Mouse (Mus musculus) liver, embryonic 16.5 days (tissue): ENCODE measurements around the gene Hist1h2ac. TPM values are rescaled to one million over a fixed set of nuclear protein-coding genes. Genes with fewer than 3 reads are reported as not detected.

Experiments used
- ATAC-seq: fragments of 200-750 bp; cut with Nextera tagmentation; 2 replicates; pipeline ENCODE4 v1.8.0; 2017; ENCODE audit warnings: low read depth, mild to moderate bottlenecking, moderate number of reproducible peaks, moderate library complexity
- H3K27ac ChIP-seq: fragments of 300-500 bp; sonication (generic); 2 replicates; pipeline ENCODE4 v1.5.1; 2014; ENCODE audit warnings: mild to moderate bottlenecking, low read length
- H3K27me3 ChIP-seq: fragments of 300-500 bp; sonication (generic); 2 replicates; pipeline ENCODE4 v1.6.1; 2014; ENCODE audit warnings: low read depth, low read length, mixed read lengths; ENCODE audit not compliant: control insufficient read depth, insufficient read depth
- H3K36me3 ChIP-seq: fragments of 300-500 bp; sonication (generic); 2 replicates; pipeline ENCODE4 v1.6.1; 2014; ENCODE audit warnings: mild to moderate bottlenecking; ENCODE audit not compliant: control insufficient read depth, insufficient read depth
- H3K4me1 ChIP-seq: fragments of 300-500 bp; sonication (generic); 2 replicates; pipeline ENCODE4 v1.6.1; 2014; ENCODE audit warnings: low read depth, low read length, mixed read lengths; ENCODE audit not compliant: control insufficient read depth
- H3K4me2 ChIP-seq: fragments of 300-500 bp; sonication (generic); 2 replicates; pipeline ENCODE4 v1.6.1; 2014; ENCODE audit warnings: low read depth, low read length, mixed read lengths
- H3K4me3 ChIP-seq: fragments of 300-500 bp; sonication (generic); 2 replicates; pipeline ENCODE4 v1.5.1; 2014; ENCODE audit warnings: low read depth, mild to moderate bottlenecking, low read length
- H3K9ac ChIP-seq: fragments of 300-500 bp; sonication (generic); 2 replicates; pipeline ENCODE4 v1.6.1; 2014; ENCODE audit warnings: low read depth, low read length
- H3K9me3 ChIP-seq: fragments of 300-500 bp; sonication (generic); replicated peaks from 2 replicates; pipeline ENCODE4 v1.6.1; 2016; ENCODE audit warnings: low read length; ENCODE audit not compliant: control insufficient read depth
- WGBS: fragments of 180-500 bp; shearing (Covaris S2); extraction: QIAGEN DNeasy Blood & Tissue Kit; methylation state at CpG from one replicate; pipeline ENCODE4 v1.1.7; 2014; ENCODE audit not compliant: insufficient replicate concordance; 5-methylcytosine and 5-hydroxymethylcytosine counted together
- polyA plus RNA-seq: library from polyadenylated mRNA; unstranded; fragments of >200 nt; fragmentation: Nextera tagmentation; extraction: Ambion mirVana; gene quantifications from 2 replicates; pipeline ENCODE4 v1.2.1, GENCODE M21; 2015

The Hist1h2ac gene
- polyA plus RNA-seq, result 1.2 and 1.5 TPM in 2 replicates

GRCm38 (mm10) chr13:23683755-23684281 is at the start of gene Hist1h2ac, which contains the start of gene Hist1h2bc:
Hist1h2ac (minus strand) TSS chr13:23683948.
Hist1h2bc (plus strand) TSS chr13:23684199.
- Histone ChIP-seq H3K4me1 (peaks cover 26% of the 10 kb centered on the region), H3K9ac (peak within 1 kb of the TSS; percentile 80), H3K9me3 (no peaks in the 10 kb centered on the region), H3K4me3 (peak within 1 kb of the TSS; percentile 61), H3K27ac (peak within 1 kb of the TSS; percentile 99), H3K4me2 (peak within 1 kb of the TSS; percentile 73), H3K36me3 (no peaks in the 10 kb centered on the region), H3K27me3 (no peaks in the 10 kb centered on the region)
- WGBS, result under 1% methylated on average over 30 of the region's 32 CpGs
- ATAC-seq, result peak; percentile 94

GRCm38 (mm10) chr13:23732156-23732804 is 48.5 kb upstream of the Hist1h2ac start:
- Histone ChIP-seq H3K4me2 (no peak overlapping the region), H3K4me1 (peaks cover 19% of the 10 kb centered on the region), H3K27me3 (no peaks in the 10 kb centered on the region), H3K9me3 (no peaks in the 10 kb centered on the region), H3K36me3 (no peaks in the 10 kb centered on the region), H3K9ac (no peak overlapping the region), H3K4me3 (no peak overlapping the region), H3K27ac (no peak overlapping the region)
- ATAC-seq, result no peak
- WGBS, result 24% methylated on average over 8 of the region's 8 CpGs

GRCm38 (mm10) chr13:23730479-23730878 is 46.7 kb upstream of the Hist1h2ac start:
- ATAC-seq, result peak; percentile 84
- Histone ChIP-seq H3K36me3 (no peaks in the 10 kb centered on the region), H3K4me1 (peaks cover 19% of the 10 kb centered on the region), H3K27ac (no peak overlapping the region), H3K4me3 (no peak overlapping the region), H3K9ac (no peak overlapping the region), H3K9me3 (no peaks in the 10 kb centered on the region), H3K27me3 (no peaks in the 10 kb centered on the region), H3K4me2 (no peak overlapping the region)
- WGBS, result 46% methylated on average over 8 of the region's 8 CpGs

- Histone ChIP-seq H3K4me3 (no peak overlapping the region), H3K27ac (no peak overlapping the region), H3K27me3 (no peaks in the 10 kb centered on the region), H3K36me3 (no peaks in the 10 kb centered on the region), H3K9ac (no peak overlapping the region), H3K9me3 (no peaks in the 10 kb centered on the region), H3K4me1 (peaks cover 22% of the 10 kb centered on the region), H3K4me2 (no peak overlapping the region)
- ATAC-seq, result no peak
- WGBS, result 82% methylated on average over 5 of the region's 5 CpGs
Measured at GRCm38 (mm10) chr13:23729706-23730105, 46.0 kb upstream of the Hist1h2ac start.

DNA sequence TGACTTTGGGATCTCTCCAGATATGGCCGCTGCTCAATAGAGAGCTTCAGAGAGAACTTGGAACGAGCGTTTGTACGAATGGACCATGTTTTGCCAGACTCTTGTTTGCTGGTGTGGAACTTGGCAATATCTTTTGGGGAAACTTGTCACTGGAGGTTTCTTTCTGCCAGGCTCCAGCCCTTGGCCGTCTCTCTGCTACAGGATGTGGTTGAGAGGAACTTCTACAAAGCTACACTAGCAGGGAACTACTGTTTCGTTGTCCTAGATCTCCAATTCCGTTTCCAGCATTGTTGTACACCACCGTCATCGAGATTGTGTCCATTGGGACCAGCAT is 45.4 kb upstream of the Hist1h2ac start:
- WGBS, result 55% methylated on average over 9 of the region's 9 CpGs
- Histone ChIP-seq H3K4me1 (peaks cover 28% of the 10 kb centered on the region), H3K27ac (no peak overlapping the region), H3K9me3 (no peaks in the 10 kb centered on the region), H3K9ac (no peak overlapping the region), H3K36me3 (no peaks in the 10 kb centered on the region), H3K27me3 (no peaks in the 10 kb centered on the region), H3K4me3 (no peak overlapping the region), H3K4me2 (no peak overlapping the region)
- no peak for ATAC-seq

- H3K4me3 ChIP-seq, result no peak overlapping the region
- 0 out of 2 replicates have a peak overlapping the region, but pooled peaks have one; percentile 29 for H3K27ac ChIP-seq
- 51% methylated on average over 18 of the region's 18 CpGs for WGBS
- peak overlapping the region; percentile 29; the same call in 1 of the 2 replicates for H3K4me2 ChIP-seq
- peaks cover 30% of the 10 kb centered on the region for H3K4me1 ChIP-seq
- H3K36me3 ChIP-seq, result no peaks in the 10 kb centered on the region
- H3K9me3 ChIP-seq, result no peaks in the 10 kb centered on the region
- H3K27me3 ChIP-seq, result no peaks in the 10 kb centered on the region
- peak overlapping the region; percentile 26; the same call in 1 of the 2 replicates for H3K9ac ChIP-seq
- ATAC-seq, result no peak
Measured at GRCm38 (mm10) chr13:23728472-23729191, 44.9 kb upstream of the Hist1h2ac start.

DNA sequence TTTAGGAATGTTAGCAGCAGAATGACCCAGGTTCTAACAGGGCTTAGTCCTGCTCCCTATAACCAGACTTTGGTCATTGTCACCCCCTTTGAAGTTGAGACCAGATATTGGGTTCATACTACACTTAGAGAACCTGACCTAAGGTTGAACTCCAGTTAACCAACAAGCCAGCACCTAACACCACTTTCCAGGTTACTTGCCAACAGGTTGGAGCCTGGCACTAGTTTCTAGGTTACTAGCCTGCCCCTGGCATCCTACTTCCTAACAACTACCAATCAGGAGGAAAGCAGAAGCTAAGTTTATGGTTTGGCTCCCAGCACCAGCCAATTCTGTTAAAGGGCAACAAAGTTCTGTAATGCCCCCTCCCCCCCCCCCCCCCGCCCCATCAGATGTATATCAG is 41.5 kb upstream of the Hist1h2ac start:
- WGBS, result 40% methylated on average over 1 of the region's 1 CpGs
- H3K27me3 ChIP-seq, result no peaks in the 10 kb centered on the region
- no peak for ATAC-seq
- no peak overlapping the region for H3K4me3 ChIP-seq
- H3K36me3 ChIP-seq, result no peaks in the 10 kb centered on the region
- H3K4me1 ChIP-seq, result peaks cover 29% of the 10 kb centered on the region
- H3K4me2 ChIP-seq, result no peak overlapping the region
- H3K27ac ChIP-seq, result no peak overlapping the region
- H3K9ac ChIP-seq, result no peak overlapping the region
- H3K9me3 ChIP-seq, result no peaks in the 10 kb centered on the region

DNA sequence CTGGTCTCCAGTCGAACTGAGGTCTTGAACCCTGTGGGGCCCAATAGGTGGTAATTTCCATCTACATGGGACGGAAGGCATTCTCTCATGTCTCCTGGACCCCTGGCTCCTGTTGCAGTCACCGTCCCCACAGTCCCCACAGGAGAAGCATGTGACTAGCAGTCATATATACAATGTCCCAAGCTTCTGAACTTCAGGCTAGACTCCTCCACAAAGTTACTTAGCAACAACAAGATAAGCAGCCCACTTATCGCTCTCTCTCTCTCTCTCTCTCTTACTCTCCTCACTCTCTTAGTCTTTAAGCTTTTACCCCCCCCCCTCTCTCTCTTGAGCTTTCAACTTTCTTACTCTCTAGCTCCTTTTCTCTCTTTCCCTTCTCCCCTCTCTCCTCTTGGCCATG is 40.5 kb upstream of the Hist1h2ac start:
- no peak overlapping the region for H3K9ac ChIP-seq
- H3K36me3 ChIP-seq, result no peaks in the 10 kb centered on the region
- no peak overlapping the region for H3K4me3 ChIP-seq
- peaks cover 23% of the 10 kb centered on the region for H3K4me1 ChIP-seq
- no peaks in the 10 kb centered on the region for H3K9me3 ChIP-seq
- no peak overlapping the region for H3K4me2 ChIP-seq
- no peaks in the 10 kb centered on the region for H3K27me3 ChIP-seq
- 0 out of 2 replicates have a peak, but pooled peaks have one; percentile 35 for ATAC-seq
- 53% methylated on average over 4 of the region's 4 CpGs for WGBS
- no peak overlapping the region for H3K27ac ChIP-seq
